Mouse (Mus musculus): ENCODE results near the gene Tspyl3. TPM values are rescaled to one million over a fixed set of nuclear protein-coding genes. Genes with fewer than 3 reads are reported as not detected.

The Tspyl3 gene
- total RNA-seq, 1 experiment from 2014 or later: 7.7 TPM

DNA sequence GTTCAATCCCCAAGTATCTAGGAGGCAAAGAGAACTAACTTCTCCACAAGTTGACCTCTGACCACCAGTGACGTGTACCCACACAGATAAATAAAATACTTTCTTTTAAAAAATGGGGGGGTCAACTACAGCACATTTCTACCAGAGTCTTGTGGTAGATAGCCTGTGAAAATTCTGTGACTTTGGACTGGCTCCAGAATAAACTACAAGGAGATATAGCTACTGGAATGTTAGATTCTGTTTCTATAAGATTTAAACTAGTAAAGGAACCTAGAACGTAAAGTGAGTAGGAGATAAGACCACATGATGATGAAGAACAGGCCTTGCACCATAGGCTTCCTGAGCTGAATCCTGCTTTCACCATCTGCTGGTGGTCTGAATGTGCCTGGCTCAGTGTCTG lies 37.4 kb downstream of the Tspyl3 start:
- no peak for ATAC-seq (ENCODE audit: extremely low read depth, insufficient number of reproducible peaks, low FRiP score, poor library complexity, severe bottlenecking)

DNA sequence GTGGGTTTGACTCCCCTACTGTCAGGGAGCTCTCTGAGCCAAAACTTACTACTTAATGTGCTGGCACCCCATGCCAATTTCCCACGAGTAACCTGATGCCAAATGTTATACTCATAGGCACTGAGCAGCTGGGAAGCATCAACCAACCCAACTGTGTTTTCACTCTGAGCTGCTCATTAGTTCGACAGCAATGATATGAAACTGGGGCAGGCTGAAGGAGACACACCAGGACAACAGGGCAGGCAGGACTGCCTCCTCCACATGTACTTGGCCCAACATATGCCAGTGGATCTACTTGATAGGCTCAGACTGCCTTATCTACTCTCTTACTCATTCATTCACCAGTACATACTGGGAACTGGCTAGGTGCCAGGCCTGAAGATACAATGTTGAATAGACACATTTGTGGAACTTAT lies 39.1 kb downstream of the Tspyl3 start:
- no peak for ATAC-seq (ENCODE audit: extremely low read depth, insufficient number of reproducible peaks, low FRiP score, poor library complexity, severe bottlenecking)

DNA sequence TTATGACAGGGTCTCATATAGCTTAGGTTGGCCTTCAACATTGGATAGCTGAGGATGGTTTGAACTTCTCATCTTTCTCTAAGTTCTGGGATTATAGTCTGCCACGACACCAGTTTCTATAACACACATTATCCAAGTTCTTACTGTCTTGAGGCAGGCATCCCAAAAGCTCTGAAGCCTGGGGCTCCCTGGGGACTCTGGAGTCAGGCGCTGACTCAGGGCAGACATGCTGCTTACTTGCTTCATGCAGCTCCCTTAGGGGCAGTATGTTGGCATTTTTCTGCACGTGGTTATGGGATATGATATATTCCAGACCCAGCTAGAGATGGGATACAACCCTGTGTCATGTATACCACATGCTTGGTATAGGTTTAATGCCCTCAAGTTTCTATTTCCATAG lies 45.3 kb downstream of the Tspyl3 start:
- no peak for ATAC-seq (ENCODE audit: extremely low read depth, insufficient number of reproducible peaks, low FRiP score, poor library complexity, severe bottlenecking)

DNA sequence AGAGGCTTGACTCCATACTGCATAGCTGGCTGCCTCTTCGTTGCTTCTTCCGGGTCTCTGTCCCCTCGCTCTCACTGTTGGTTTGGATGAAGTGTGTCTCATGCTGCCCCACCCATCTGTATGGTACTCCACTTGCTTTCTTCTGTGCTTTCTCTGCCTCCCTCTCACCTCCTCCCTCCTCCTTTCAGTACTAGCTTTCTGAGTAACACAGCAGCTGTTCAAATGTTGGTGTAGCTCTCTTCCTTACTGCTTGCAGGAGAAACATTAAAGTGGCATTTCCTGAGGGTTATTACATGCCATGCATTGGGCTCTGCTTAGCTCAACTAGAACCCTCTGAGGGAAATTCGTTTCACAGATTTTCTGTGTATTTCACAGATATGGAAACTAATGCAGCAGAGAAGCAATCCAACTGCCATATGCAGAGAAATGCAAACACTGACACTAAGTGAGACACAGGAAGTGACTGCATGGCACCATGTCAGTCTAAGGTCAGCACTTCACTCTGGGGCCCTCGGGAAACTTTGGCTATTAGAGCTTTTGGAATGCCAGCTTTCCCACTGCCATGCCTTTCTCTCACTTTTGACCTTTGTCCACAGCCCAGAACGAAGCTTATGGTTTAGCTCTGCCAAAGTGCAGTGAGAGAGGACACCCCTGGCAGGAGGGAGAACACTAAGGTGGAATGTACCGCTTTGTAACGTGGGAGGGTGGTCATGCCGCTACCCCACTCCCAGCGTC lies 45.9 kb downstream of the Tspyl3 start:
- no peak for ATAC-seq (ENCODE audit: extremely low read depth, insufficient number of reproducible peaks, low FRiP score, poor library complexity, severe bottlenecking)

- no peak for ATAC-seq (ENCODE audit: extremely low read depth, insufficient number of reproducible peaks, low FRiP score, poor library complexity, severe bottlenecking)
Measured at GRCm38 (mm10) chr2:153177188-153177587, 48.1 kb downstream of the Tspyl3 start.

- ATAC-seq (ENCODE audit: extremely low read depth, insufficient number of reproducible peaks, low FRiP score, poor library complexity, severe bottlenecking): no peak
Measured at GRCm38 (mm10) chr2:153175995-153176570, 49.2 kb downstream of the Tspyl3 start.

Other genes with a start within 250 kb of the Tspyl3 start
- gene Pdrg1, start 210.0 kb downstream of the Tspyl3 start, total RNA-seq (2017): 53.9 and 54.3 TPM in 2 replicates
- gene Xkr7, start 193.6 kb downstream of the Tspyl3 start, total RNA-seq (2017): not detected in 2 replicates
- gene Ccm2l, start 159.5 kb downstream of the Tspyl3 start, total RNA-seq (2017): not detected in 2 replicates
- gene Hck, start 117.0 kb downstream of the Tspyl3 start, total RNA-seq (2017): 252 and 289 TPM in 2 replicates
- 44.8 and 59.6 TPM in 2 replicates for gene Tm9sf4, start 64.1 kb downstream of the Tspyl3 start, total RNA-seq (2017)
- 7.0 and 8.0 TPM in 2 replicates for gene Plagl2, start 16.0 kb upstream of the Tspyl3 start, total RNA-seq (2017)
- gene Pofut1, start 16.1 kb upstream of the Tspyl3 start, total RNA-seq (2017): 19.2 and 20.0 TPM in 2 replicates
- 44.6 and 51.1 TPM in 2 replicates for gene Kif3b, start 66.0 kb upstream of the Tspyl3 start, total RNA-seq (2017)
- 66.5 and 68.7 TPM in 2 replicates for gene Asxl1, start 120.4 kb upstream of the Tspyl3 start, total RNA-seq (2017)